Mouse (Mus musculus) lung, adult 2 months (tissue): Measurements from ENCODE around the gene Rgs7bp. TPM values are rescaled to one million over a fixed set of nuclear protein-coding genes. Genes with fewer than 3 reads are reported as not detected.

Source experiments
- DNase-seq: peaks from one replicate; pipeline ENCODE4 v3.0.0; 2022
- H3K4me1 ChIP-seq: fragments of 200-500 bp; 2 replicates; pipeline ENCODE4 v1.6.1; 2011; ENCODE audit warnings: low read length; ENCODE audit not compliant: control insufficient read depth, insufficient read depth
- H3K4me3 ChIP-seq: fragments of 200-500 bp; replicated peaks from 2 replicates; pipeline ENCODE3; 2011; ENCODE audit warnings: low read depth, mild to moderate bottlenecking, control low read depth, low read length; ENCODE audit errors: extremely low read depth
- CTCF ChIP-seq: fragments of 200-500 bp; IDR thresholded peaks from 2 replicates; pipeline ENCODE4 v1.5.1; 2011; ENCODE audit warnings: mild to moderate bottlenecking, low read length, control low read depth; ENCODE audit not compliant: insufficient read depth
- POLR2A ChIP-seq: fragments of 200-500 bp; IDR thresholded peaks from 2 replicates; pipeline ENCODE4 v1.6.1; 2011; ENCODE audit warnings: low read depth, mild to moderate bottlenecking, control low read depth, low read length, borderline replicate concordance; ENCODE audit errors: extremely low read depth
- WGBS: fragments of 180-500 bp; shearing (Covaris S2); methylation state at CpG from one replicate; pipeline ENCODE4 v1.1.7; 2018; 5-methylcytosine and 5-hydroxymethylcytosine counted together
- polyA plus RNA-seq: library from polyadenylated mRNA; depleted of rRNA; stranded (reverse); fragments of >200 nt; gene quantifications from 2 replicates; pipeline ENCODE4 v1.2.3, GENCODE M21; 2012; rRNA removed

Gene Rgs7bp
- 0.59 and 0.75 TPM in 2 replicates for polyA plus RNA-seq

- Histone ChIP-seq H3K4me1 (peaks cover 4% of the 10 kb centered on the region; the same call in 1 of the 2 replicates), H3K4me3 (peak within 1 kb of the TSS; percentile 28)
- peak; percentile 46 for DNase-seq
- no peak for TF ChIP-seq POLR2A
- no peak for TF ChIP-seq CTCF
- under 1% methylated on average over 75 of the region's 75 CpGs for WGBS
Measured at GRCm38 (mm10) chr13:105054181-105054940, at the start of gene Rgs7bp. Gene Rgs7bp (minus strand): TSS chr13:105054930.

- 47% methylated on average over 2 of the region's 2 CpGs for WGBS
Measured at GRCm38 (mm10) chr13:105104385-105104784, 49.7 kb upstream of the Rgs7bp start.

GRCm38 (mm10) chr13:105100705-105101104, 46.0 kb upstream of the Rgs7bp start:
- H3K4me1 ChIP-seq = no peaks in the 10 kb centered on the region
- no peak overlapping the region for H3K4me3 ChIP-seq
- no peak for DNase-seq
- TF ChIP-seq POLR2A (no peak), CTCF (no peak)
- 84% methylated on average over 4 of the region's 4 CpGs for WGBS

More at GRCm38 (mm10) chr13:105104385-105104784, 49.7 kb upstream of the Rgs7bp start:
- Histone ChIP-seq H3K4me3 (no peak overlapping the region), H3K4me1 (no peaks in the 10 kb centered on the region)
- no peak for TF ChIP-seq POLR2A
- DNase-seq = no peak

GRCm38 (mm10) chr13:105096316-105096715, 41.6 kb upstream of the Rgs7bp start:
- no peak for DNase-seq
- TF ChIP-seq POLR2A (no peak), CTCF (no peak)
- Histone ChIP-seq H3K4me1 (no peaks in the 10 kb centered on the region), H3K4me3 (no peak overlapping the region)
- 68% methylated on average over 2 of the region's 2 CpGs for WGBS

GRCm38 (mm10) chr13:105089276-105089675, 34.5 kb upstream of the Rgs7bp start:
- Histone ChIP-seq H3K4me3 (no peak overlapping the region), H3K4me1 (no peaks in the 10 kb centered on the region)
- no peak for TF ChIP-seq POLR2A
- no peak for TF ChIP-seq CTCF
- DNase-seq = no peak
- WGBS = 79% methylated on average over 3 of the region's 3 CpGs

GRCm38 (mm10) chr13:105081862-105082261, 27.1 kb upstream of the Rgs7bp start, which contains the start of gene 4933425L06Rik:
Gene 4933425L06Rik (plus strand): TSS chr13:105082122.
- 89% methylated on average over 10 of the region's 10 CpGs for WGBS
- no peak within 1 kb of the TSS for H3K4me3 ChIP-seq
- H3K4me1 ChIP-seq = no peaks in the 10 kb centered on the region
- no peak for DNase-seq
- TF ChIP-seq POLR2A = no peak
- no peak for TF ChIP-seq CTCF

- TF ChIP-seq CTCF (no peak), POLR2A (no peak)
- 49% methylated on average over 7 of the region's 7 CpGs for WGBS
- Histone ChIP-seq H3K4me1 (no peaks in the 10 kb centered on the region), H3K4me3 (no peak overlapping the region)
- DNase-seq = no peak
Measured at GRCm38 (mm10) chr13:105066890-105067845, 12.4 kb upstream of the Rgs7bp start.

- no peak for TF ChIP-seq POLR2A
- TF ChIP-seq CTCF = no peak
- Histone ChIP-seq H3K4me1 (no peaks in the 10 kb centered on the region), H3K4me3 (no peak overlapping the region)
- no peak for DNase-seq
Measured at GRCm38 (mm10) chr13:105066119-105066518, 11.4 kb upstream of the Rgs7bp start.

GRCm38 (mm10) chr13:105055374-105055773, 644 bp upstream of the Rgs7bp start:
- WGBS = 10% methylated on average over 5 of the region's 5 CpGs
- TF ChIP-seq POLR2A (no peak), CTCF (no peak)
- H3K4me3 ChIP-seq = no peak overlapping the region
- H3K4me1 ChIP-seq = peaks cover 4% of the 10 kb centered on the region; the same call in 1 of the 2 replicates
- DNase-seq = no peak
